Mouse (Mus musculus) kidney, postnatal 14 days (tissue): ENCODE results near the gene Gm16506.
"Not testable (repeated sequence)": the region's sequence is repeated elsewhere in the genome, so short reads cannot be mapped to it uniquely, and the experiment has no call there.

Experiments used
- DNase-seq: peaks from one replicate; pipeline ENCODE4 v3.0.0; 2022; ENCODE audit warnings: mixed read lengths

The Gm16506 gene

DNA sequence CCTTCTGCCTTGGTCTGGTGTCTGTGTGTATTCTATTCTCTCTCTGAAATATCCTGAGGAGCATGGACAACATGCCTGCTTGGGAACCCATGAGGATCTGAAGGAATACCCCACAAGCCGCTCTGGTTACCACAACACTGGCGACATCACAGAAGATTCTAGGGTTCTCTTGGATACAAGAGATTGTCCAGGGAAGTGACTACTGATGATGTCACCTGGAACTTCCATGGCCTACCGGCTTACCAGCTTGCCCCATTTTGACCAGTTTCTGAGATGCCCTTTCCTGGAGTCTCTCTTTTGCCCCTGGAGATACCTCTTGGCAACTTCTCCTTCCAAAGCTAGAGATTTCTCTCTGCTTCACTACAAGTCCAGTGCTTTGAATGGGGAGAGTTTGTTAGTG, at the start of gene Gm16506:
Gene Gm16506 (minus strand): TSS at position 101 of the 400 bp plus-strand sequence.
- not testable (repeated sequence) for DNase-seq

DNA sequence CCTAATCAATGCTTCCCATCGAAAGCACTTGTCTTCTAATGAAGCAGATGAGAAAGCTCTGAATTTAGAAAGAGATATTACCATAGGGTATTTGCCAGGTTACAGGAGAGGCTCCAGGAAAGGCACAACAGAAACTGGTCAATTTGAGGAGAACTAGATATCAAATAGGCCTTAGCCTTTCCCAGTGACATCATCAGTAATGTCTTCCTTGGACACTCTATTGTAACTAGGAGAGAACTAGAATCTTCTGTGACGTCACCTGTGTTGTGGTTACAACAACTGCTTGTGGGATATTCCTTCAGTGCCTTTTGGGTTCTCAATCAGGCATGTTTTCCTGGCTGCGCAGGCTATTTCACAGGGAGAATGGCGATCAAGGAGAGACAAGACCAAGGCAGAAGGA, 20.3 kb upstream of the Gm16506 start, which contains the start of gene Gm6526:
Gene Gm6526 (plus strand): TSS at position 301 of the 400 bp plus-strand sequence.
- DNase-seq, result not testable (repeated sequence)

DNA sequence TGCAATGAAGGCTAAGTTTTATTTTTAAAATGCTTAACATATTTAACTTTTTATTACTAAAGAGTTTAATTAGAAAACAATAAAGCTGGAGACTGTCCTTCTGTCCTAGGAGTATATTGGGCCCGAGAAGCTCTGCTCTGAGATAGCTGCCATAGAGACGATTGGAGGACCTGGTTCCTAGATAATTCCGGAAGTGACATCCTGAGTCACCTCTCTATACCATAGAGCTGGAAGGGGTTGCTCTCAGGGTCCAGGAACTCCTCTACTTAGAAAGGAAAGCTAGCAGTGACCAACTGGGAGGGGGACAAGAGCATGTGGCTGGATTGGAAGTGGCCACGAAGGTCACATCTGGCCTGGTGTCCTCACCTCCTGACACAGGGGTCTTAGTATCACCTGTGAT, 29.7 kb downstream of the Gm16506 start, which contains the start of gene Gm7324:
Gene Gm7324 (plus strand): TSS at position 208 of the 400 bp plus-strand sequence.
- DNase-seq, result not testable (repeated sequence)

DNA sequence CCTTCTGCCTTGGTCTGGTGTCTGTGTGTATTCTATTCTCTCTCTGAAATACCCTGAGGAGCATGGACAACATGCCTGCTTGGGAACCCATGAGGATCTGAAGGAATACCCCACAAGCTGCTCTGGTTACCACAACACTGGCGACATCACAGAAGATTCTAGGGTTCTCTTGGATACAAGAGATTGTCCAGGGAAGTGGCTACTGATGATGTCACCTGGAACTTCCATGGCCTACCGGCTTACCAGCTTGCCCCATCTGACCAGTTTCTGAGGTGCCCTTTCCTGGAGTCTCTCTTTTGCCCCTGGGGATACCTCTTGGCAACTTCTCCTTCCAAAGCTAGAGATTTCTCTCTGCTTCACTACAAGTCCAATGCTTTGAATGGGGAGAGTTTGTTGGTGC, 50.2 kb downstream of the Gm16506 start, which contains the start of gene Gm8165:
Gene Gm8165 (minus strand): TSS at position 101 of the 400 bp plus-strand sequence.
- not testable (repeated sequence) for DNase-seq
